Mouse (Mus musculus): ENCODE measurements around the gene 1700012P22Rik.

1700012P22Rik gene

DNA sequence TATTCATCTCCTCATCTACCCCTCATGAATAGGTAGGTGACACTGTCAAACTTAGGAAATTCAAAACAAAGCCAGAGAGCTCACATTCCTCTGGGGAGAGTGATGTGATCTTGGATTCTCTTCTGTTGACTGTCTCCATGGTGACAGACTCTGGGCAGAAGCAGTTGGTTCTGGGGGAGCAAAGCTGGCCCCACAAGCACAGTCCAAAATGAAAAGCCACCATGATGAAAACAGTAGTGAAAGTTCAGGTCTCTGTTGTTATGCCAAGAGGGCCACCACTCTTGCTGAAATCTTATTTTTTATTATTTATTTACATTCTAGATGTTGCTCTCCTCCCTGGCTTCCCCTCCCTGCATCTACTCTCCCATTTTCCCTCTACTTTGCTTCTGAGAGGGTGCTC, at the start of gene 1700012P22Rik:
Gene 1700012P22Rik (minus strand): TSS at position 101 of the 400 bp plus-strand sequence.
- DNase-seq (ENCODE audit: low spot score in 2 of 2): no peak

DNA sequence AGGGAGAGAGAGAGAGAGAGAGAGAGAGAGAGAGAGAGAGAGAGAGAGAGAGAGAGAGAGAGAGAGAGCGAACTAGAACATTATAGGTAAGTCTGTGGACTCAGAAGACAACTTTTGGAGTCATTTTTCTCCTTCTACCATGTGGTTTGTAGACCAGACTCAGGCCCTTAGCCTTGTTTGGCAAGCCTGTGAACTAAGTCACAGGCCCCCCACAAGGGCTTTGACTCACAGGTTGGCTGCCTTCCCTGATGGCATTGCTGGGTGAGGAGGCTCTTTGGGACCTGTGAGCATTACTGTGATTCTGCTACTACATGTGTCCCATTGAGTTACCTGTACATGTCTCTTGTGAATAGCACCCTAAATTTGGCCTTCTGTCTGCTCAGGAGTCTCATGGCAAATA, 29.5 kb upstream of the 1700012P22Rik start:
- no peak for DNase-seq (ENCODE audit: low spot score in 2 of 2)

DNA sequence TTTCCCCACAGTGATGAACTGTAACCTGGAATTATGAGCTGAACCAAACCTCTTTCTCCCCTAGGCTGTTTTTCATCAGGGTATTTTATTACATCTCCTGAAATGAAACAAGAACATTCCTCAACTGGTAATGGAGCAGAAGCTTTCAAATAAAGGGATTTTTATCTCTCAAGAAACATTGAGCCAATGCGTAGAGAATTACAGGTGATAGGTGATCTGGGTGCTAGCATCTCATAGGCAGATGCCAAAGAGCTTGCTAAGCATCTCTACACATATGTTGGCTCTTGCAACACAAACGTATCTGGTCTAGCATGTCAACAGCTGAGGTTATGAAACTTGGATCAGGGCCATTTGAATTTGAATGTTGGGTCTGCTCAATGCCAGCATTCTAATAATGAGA, 26.6 kb upstream of the 1700012P22Rik start:
- DNase-seq (ENCODE audit: low spot score in 2 of 2): no peak

DNA sequence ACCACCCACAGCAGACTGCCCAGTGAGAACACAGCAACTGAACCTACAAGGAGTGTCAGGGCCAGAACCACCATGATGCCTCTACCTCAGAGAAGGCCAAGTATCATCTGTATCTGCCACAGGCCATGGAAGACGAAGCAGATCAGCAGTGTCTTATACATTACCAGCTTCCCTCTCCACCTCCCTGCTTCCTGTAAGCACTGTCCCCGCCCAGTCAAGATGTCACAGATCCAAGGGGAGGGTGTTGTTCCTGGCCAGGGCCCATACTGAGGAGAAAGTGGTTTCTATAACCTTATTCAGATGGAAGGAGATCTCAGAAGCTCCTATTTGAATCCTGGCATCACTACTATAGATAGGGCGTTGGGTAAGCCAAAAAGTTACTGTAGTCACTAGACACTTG, 25.1 kb upstream of the 1700012P22Rik start, which contains the start of gene Aadacl3:
Gene Aadacl3 (minus strand): TSS at position 101 of the 400 bp plus-strand sequence.
- no peak for DNase-seq (ENCODE audit: low spot score in 2 of 2)

- DNase-seq (ENCODE audit: low spot score in 2 of 2): no peak
These were observed 14.6 kb upstream of the 1700012P22Rik start, which contains the start of gene Gm9944 for GRCm38 (mm10) chr4:144453217-144453616. Gene Gm9944 (minus strand): TSS chr4:144453317.

- no peak for DNase-seq (ENCODE audit: low spot score in 2 of 2)
These were observed 10.0 kb upstream of the 1700012P22Rik start for GRCm38 (mm10) chr4:144448546-144448945.

DNA sequence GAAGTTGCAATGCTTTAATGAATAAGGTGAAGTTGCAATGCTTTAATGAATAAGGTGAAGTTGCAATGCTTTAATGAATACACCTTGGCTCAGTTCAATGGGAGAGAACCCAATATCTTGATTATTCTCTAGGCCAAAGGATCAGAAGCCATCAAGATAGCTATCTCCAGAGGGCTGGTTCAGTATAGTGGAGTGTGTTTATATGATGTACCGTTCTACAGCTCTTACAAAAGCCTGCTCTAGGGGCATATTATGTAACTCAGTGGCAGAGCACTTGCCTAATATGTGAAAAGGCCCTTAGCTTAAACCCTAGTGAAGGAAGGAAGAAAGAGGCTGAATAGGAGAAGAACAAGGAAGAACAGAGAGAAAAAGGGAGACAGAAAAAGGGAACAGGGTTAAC, 3.0 kb upstream of the 1700012P22Rik start:
- no peak for DNase-seq (ENCODE audit: low spot score in 2 of 2)

GRCm38 (mm10) chr4:144441095-144441494, 2.5 kb upstream of the 1700012P22Rik start:
- DNase-seq (ENCODE audit: low spot score in 2 of 2): no peak

- DNase-seq (ENCODE audit: low spot score in 2 of 2): no peak
These were observed 5.4 kb downstream of the 1700012P22Rik start for GRCm38 (mm10) chr4:144433216-144433615.

GRCm38 (mm10) chr4:144430723-144431122, 7.8 kb downstream of the 1700012P22Rik start:
- no peak for DNase-seq (ENCODE audit: low spot score in 2 of 2)

DNA sequence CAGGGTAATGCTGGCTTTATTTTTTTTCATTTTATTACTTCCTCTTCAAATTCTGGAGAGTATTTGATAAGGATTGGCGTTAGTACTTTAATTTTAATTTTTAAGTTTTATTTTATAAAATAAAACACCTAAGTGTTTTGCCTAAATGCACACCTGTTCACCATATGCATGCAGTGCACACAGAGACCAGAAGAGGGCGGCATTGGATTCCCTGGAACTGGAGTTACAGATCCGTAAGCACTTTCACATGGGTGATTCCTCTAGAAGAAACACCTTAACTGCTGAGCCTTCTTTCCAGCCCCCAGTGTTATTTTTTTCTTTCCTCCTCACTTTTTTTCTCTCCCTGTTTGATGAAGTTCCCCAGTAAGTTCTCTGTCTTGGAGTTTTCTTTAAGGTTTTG, 9.7 kb downstream of the 1700012P22Rik start:
- peak in 1 of 2 experiments; percentile 23 for DNase-seq (ENCODE audit: low spot score in 2 of 2)

DNA sequence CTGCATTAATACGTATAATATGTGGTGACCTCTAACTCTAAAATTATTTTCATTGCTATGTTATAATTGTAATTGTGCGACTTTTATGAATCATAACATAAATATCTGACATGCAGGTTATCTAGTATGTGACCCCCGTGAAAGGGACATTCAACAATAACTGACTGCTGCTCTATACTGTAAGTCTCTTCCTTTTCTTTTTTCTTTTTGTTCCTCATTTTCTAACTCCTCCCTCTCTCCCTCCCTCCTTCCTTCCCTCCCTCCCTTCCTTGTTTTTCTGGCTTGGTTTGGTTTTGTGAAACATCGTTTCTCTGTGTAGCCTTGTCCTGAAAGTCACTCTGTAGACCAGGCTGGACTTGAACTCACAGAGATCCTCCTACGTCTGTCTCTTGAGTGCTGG, 14.0 kb downstream of the 1700012P22Rik start:
- DNase-seq (ENCODE audit: low spot score in 2 of 2): no peak

- DNase-seq (ENCODE audit: low spot score in 2 of 2): no peak
These were observed 17.9 kb downstream of the 1700012P22Rik start for GRCm38 (mm10) chr4:144420644-144421043.

GRCm38 (mm10) chr4:144408290-144408689, 30.3 kb downstream of the 1700012P22Rik start, which contains the start of gene Pramef12:
Gene Pramef12 (minus strand): TSS chr4:144408464.
- DNase-seq (ENCODE audit: low spot score in 2 of 2): no peak

- DNase-seq (ENCODE audit: low spot score in 2 of 2): no peak
These were observed 32.3 kb downstream of the 1700012P22Rik start for GRCm38 (mm10) chr4:144406261-144406660.

- DNase-seq (ENCODE audit: low spot score in 2 of 2): peak; percentile 42 to 47
These were observed 34.0 kb downstream of the 1700012P22Rik start for GRCm38 (mm10) chr4:144404456-144405086.

DNA sequence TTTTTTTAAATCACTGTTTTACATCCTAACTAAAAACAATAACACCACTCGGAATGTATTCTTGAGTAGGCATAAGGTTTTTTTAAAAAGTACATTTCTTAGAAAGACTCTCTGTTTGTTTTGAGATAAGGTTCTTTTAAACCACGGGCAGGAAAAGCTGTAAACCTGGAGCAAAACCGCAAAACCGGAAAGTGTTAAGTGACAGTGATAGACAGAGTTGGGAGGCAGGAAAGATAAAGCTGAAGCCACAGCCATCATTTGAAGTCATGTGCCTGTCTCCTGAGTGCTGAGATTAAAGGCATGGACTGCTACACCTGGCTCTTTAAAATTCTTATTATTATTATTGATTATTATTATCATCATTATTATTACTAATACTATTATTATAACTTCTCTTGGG, 35.9 kb downstream of the 1700012P22Rik start:
- DNase-seq (ENCODE audit: low spot score in 2 of 2): no peak

- no peak for DNase-seq (ENCODE audit: low spot score in 2 of 2)
These were observed 42.3 kb downstream of the 1700012P22Rik start for GRCm38 (mm10) chr4:144396316-144396715.

DNA sequence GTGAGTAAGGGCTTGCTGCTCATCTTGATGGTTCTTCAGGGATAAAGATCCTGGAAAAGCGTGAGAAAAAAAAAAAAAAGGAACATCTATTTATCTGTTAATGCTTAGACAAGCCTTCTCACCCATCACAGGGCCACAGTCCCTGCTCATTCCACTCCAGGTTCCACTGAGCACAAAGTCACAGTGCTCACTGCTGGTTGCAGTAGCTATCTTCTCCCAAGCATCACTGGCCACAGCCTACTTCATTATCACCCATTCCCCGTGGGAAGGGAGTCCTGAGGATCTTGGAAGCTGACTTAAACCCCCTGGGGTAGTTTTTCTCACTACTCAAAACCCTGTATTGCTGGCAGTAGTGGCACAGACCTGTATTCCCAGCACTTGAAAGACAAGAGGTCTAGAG, 60.7 kb downstream of the 1700012P22Rik start, which contains the start of gene Pramef20:
Gene Pramef20 (minus strand): TSS at position 23 of the 400 bp plus-strand sequence.
- DNase-seq (ENCODE audit: low spot score in 2 of 2): no peak

Data from urinary bladder, adult 18-20 months (tissue).